In genomic region chr1:21100726-21101125, GRCm38 (mm10) we compare ENCODE assay signal across 17 mouse cellular contexts. TPM values are rescaled to one million over a fixed set of nuclear protein-coding genes. Genes with fewer than 3 reads are reported as not detected.
DNase-seq lines count a peak whose midpoint lies in the region; ATAC-seq and TF ChIP-seq lines count a peak whose summit lies in the region.
"Had no signal": no experiment of that assay in that cellular context is flagged by ENCODE, and none has a peak within 500 bp of the region (broad histone marks: within the 10 kb centered on the region; RNA-seq: fewer than 3 reads in every experiment).

No protein-coding gene starts in this region.

- no peak for DNase-seq in cerebellum, adult 9-11 months
- DNase-seq in kidney, postnatal 14 days: no peak
- no peak for DNase-seq in liver, postnatal 0 days
- DNase-seq in liver: no peak

- peak overlapping the region; percentile 65; the same call in 1 of the 2 replicates for H3K27ac ChIP-seq in heart, embryonic 13.5 days (replicated peaks)
- H3K27ac ChIP-seq in heart, embryonic 11.5 days (ENCODE audit: low read depth, low read length): no peak overlapping the region
- H3K27ac ChIP-seq in kidney, embryonic 15.5 days: peak overlapping the region; percentile 74; the same call in 1 of the 2 replicates
- peak overlapping the region; percentile 83 for H3K27ac ChIP-seq in liver, postnatal 0 days (ENCODE audit: low read depth)
- H3K27ac ChIP-seq: forebrain, embryonic 10.5 days; forebrain, embryonic 13.5 days; hindbrain, embryonic 10.5 days; hindbrain, embryonic 13.5 days had no signal

- ATAC-seq in cerebellum, adult (ENCODE audit: insufficient number of reproducible peaks, low FRiP score, low TSS enrichment): 0 out of 2 replicates have a peak, but pooled peaks have one; percentile 8
- ATAC-seq in heart, embryonic 13.5 days (ENCODE audit: extremely low read depth, insufficient number of reproducible peaks, low FRiP score, low TSS enrichment): no peak
- no peak for ATAC-seq in heart, embryonic 11.5 days (replicated peaks; ENCODE audit: insufficient number of reproducible peaks, low FRiP score, low TSS enrichment)
- no peak for ATAC-seq in kidney, embryonic 15.5 days (replicated peaks; ENCODE audit: low FRiP score)
- no peak; the same call in 1 of the 2 replicates for ATAC-seq in liver, postnatal 0 days
- ATAC-seq: activated CD4-positive, CD25-positive, alpha-beta regulatory T cell, adult 4 months; hindbrain, embryonic 16.5 days had no signal

- no peaks in the 10 kb centered on the region for H3K27me3 ChIP-seq in heart, embryonic 13.5 days (replicated peaks)
- no peaks in the 10 kb centered on the region for H3K27me3 ChIP-seq in heart, embryonic 11.5 days (ENCODE audit: control insufficient read depth, insufficient read depth, low read length)
- no peaks in the 10 kb centered on the region for H3K27me3 ChIP-seq in kidney, embryonic 15.5 days
- H3K27me3 ChIP-seq in liver, postnatal 0 days (ENCODE audit: insufficient read depth, low read length): no peaks in the 10 kb centered on the region
- H3K27me3 ChIP-seq: forebrain, embryonic 13.5 days; heart, embryonic 15.5 days; hindbrain, embryonic 13.5 days had no signal

- no peak overlapping the region for H3K9ac ChIP-seq in heart, embryonic 13.5 days
- H3K9ac ChIP-seq in heart, embryonic 11.5 days (ENCODE audit: low read depth, low read length): no peak overlapping the region
- H3K9ac ChIP-seq in kidney, embryonic 15.5 days: no peak overlapping the region
- H3K9ac ChIP-seq in liver, postnatal 0 days (replicated peaks): no peak overlapping the region
- H3K9ac ChIP-seq: forebrain, embryonic 13.5 days; heart, embryonic 15.5 days; hindbrain, embryonic 13.5 days had no signal

- no peaks in the 10 kb centered on the region for H3K36me3 ChIP-seq in heart, embryonic 13.5 days
- H3K36me3 ChIP-seq in heart, embryonic 11.5 days (ENCODE audit: control insufficient read depth, insufficient read depth, low read length): no peaks in the 10 kb centered on the region
- H3K36me3 ChIP-seq in kidney, embryonic 15.5 days: no peaks in the 10 kb centered on the region
- H3K36me3 ChIP-seq in liver, postnatal 0 days (replicated peaks; ENCODE audit: insufficient read depth, low read length): no peaks in the 10 kb centered on the region
- H3K36me3 ChIP-seq: forebrain, embryonic 10.5 days; heart, embryonic 10.5 days; heart, embryonic 15.5 days; hindbrain, embryonic 10.5 days; hindbrain, embryonic 13.5 days had no signal

- no peak for TF ChIP-seq EP300 in liver, postnatal 0 days (IDR thresholded peaks at IDR 0.05; ENCODE audit: low read depth)

- no peak for TF ChIP-seq CTCF in liver, postnatal 0 days (IDR thresholded peaks at IDR 0.05; ENCODE audit: low read depth)

- H3K9me3 ChIP-seq in heart, embryonic 13.5 days: no peaks in the 10 kb centered on the region
- no peaks in the 10 kb centered on the region for H3K9me3 ChIP-seq in heart, embryonic 11.5 days (replicated peaks; ENCODE audit: control insufficient read depth, low read length)
- no peaks in the 10 kb centered on the region for H3K9me3 ChIP-seq in kidney, embryonic 15.5 days (replicated peaks)
- no peaks in the 10 kb centered on the region for H3K9me3 ChIP-seq in liver, postnatal 0 days (ENCODE audit: low read length)
- H3K9me3 ChIP-seq: forebrain, embryonic 10.5 days; forebrain, embryonic 13.5 days; heart, embryonic 10.5 days; heart, embryonic 15.5 days; hindbrain, embryonic 10.5 days; hindbrain, embryonic 13.5 days had no signal

- peaks cover 10% of the 10 kb centered on the region for H3K4me1 ChIP-seq in heart, embryonic 13.5 days
- no peaks in the 10 kb centered on the region for H3K4me1 ChIP-seq in heart, embryonic 11.5 days (ENCODE audit: control insufficient read depth, insufficient read depth, low read length)
- peaks cover 19% of the 10 kb centered on the region for H3K4me1 ChIP-seq in kidney, embryonic 15.5 days
- H3K4me1 ChIP-seq in liver, postnatal 0 days (ENCODE audit: insufficient read depth): peaks cover 6% of the 10 kb centered on the region
- H3K4me1 ChIP-seq: forebrain, embryonic 13.5 days had no signal

- H3K4me3 ChIP-seq in heart, embryonic 13.5 days: no peak overlapping the region
- H3K4me3 ChIP-seq in heart, embryonic 11.5 days (ENCODE audit: low read depth, low read length): no peak overlapping the region
- H3K4me3 ChIP-seq in kidney, embryonic 15.5 days (replicated peaks): no peak overlapping the region
- no peak overlapping the region for H3K4me3 ChIP-seq in liver, postnatal 0 days (ENCODE audit: low read depth, low read length)
- H3K4me3 ChIP-seq: forebrain, embryonic 10.5 days; forebrain, embryonic 13.5 days; heart, adult 2 months; heart, embryonic 10.5 days; heart, embryonic 15.5 days; hindbrain, embryonic 10.5 days; hindbrain, embryonic 13.5 days had no signal

- H3K4me2 ChIP-seq in heart, embryonic 13.5 days: no peak overlapping the region
- no peak overlapping the region for H3K4me2 ChIP-seq in heart, embryonic 11.5 days
- H3K4me2 ChIP-seq in kidney, embryonic 15.5 days: no peak overlapping the region
- H3K4me2 ChIP-seq in liver, postnatal 0 days (ENCODE audit: low read depth, low read length): no peak overlapping the region
- H3K4me2 ChIP-seq: forebrain, embryonic 13.5 days; heart, embryonic 15.5 days; hindbrain, embryonic 13.5 days had no signal

- 78% methylated on average over 4 of the region's 4 CpGs for WGBS in heart, embryonic 13.5 days
- WGBS in heart, embryonic 11.5 days (ENCODE audit: insufficient replicate concordance): 75% methylated on average over 4 of the region's 4 CpGs
- WGBS in kidney, embryonic 15.5 days: 75% methylated on average over 4 of the region's 4 CpGs
- 77% methylated on average over 4 of the region's 4 CpGs for WGBS in liver, postnatal 0 days (ENCODE audit: insufficient replicate concordance)

RNA-seq across cellular contexts. Expression of gene Tram2, which starts 21.7 kb away (rescaled TPM):
- 4.3 and 4.4 TPM in 2 replicates for polyA plus RNA-seq in heart, embryonic 13.5 days (2015; fragmentation: Nextera tagmentation; extraction: Ambion mirVana)
- polyA plus RNA-seq in heart, embryonic 11.5 days (2014; fragmentation: Nextera tagmentation; extraction: Ambion mirVana): 6.1 and 7.1 TPM in 2 replicates
- polyA plus RNA-seq in kidney, embryonic 15.5 days (2015; fragmentation: Nextera tagmentation; extraction: Ambion mirVana): 8.6 and 9.4 TPM in 2 replicates
- 5.5 and 6.5 TPM in 2 replicates for polyA plus RNA-seq in liver, postnatal 0 days (2015; fragmentation: Nextera tagmentation; extraction: Ambion mirVana)
